Mouse (Mus musculus) adrenal gland, adult 8-10 months (tissue): ENCODE results near the gene Ccl8. TPM values are rescaled to one million over a fixed set of nuclear protein-coding genes. Genes with fewer than 3 reads are reported as not detected.

Experiments
- total RNA-seq, 4 experiments: library from RNA; stranded (reverse); gene quantifications; 2 replicates each; pipeline ENCODE4 v1.2.4; 2022

The Ccl8 gene
- total RNA-seq, 4 experiments from 2014 or later, result 1.7 TPM; not detected in 3

Other genes starting within 250 kb of the Ccl8 start
- gene Asic2, start 146.7 kb upstream of the Ccl8 start, total RNA-seq, result 1 to 10 TPM; 3.2 to 5.1 (median 4.2) TPM
- 1 to 10 TPM in 3 of 4 experiments, under 1 TPM in 1; 0.74 to 2.6 (median 1.2) TPM for gene Ccl2, start 79.6 kb upstream of the Ccl8 start, total RNA-seq
- gene Gm17268, start 76.6 kb upstream of the Ccl8 start, total RNA-seq, result not detected
- 1 to 10 TPM in 1 of 4 experiments, under 1 TPM in 1, not detected in 2; 0.46 to 1.7 TPM for gene Ccl7, start 69.5 kb upstream of the Ccl8 start, total RNA-seq
- 1 to 10 TPM; 3.5 to 8.2 (median 4.4) TPM for gene Ccl11, start 57.4 kb upstream of the Ccl8 start, total RNA-seq
- gene Ccl12, start 13.3 kb upstream of the Ccl8 start, total RNA-seq, result under 1 TPM in 1 of 4 experiments, not detected in 3; 0.52 TPM
- gene Ccl1, start 190.5 kb downstream of the Ccl8 start, total RNA-seq, result not detected